Comparison of ENCODE assay signal across 11 mouse cellular contexts in genomic region chr6:121053585-121054112, GRCm38 (mm10).
DNase-seq lines count a peak whose midpoint lies in the region; ATAC-seq lines count a peak whose summit lies in the region.
"Had no signal": no experiment of that assay in that cellular context is flagged by ENCODE, and none has a peak within 500 bp of the region (broad histone marks: within the 10 kb centered on the region; RNA-seq: fewer than 3 reads in every experiment).

No protein-coding gene starts in this region.

- H3K9me3 ChIP-seq in heart, embryonic 16.5 days (replicated peaks; ENCODE audit: control insufficient read depth, low read length): no peaks in the 10 kb centered on the region
- H3K9me3 ChIP-seq in forebrain, embryonic 16.5 days (ENCODE audit: control insufficient read depth, low read length): no peaks in the 10 kb centered on the region
- H3K9me3 ChIP-seq: hindbrain, embryonic 15.5 days had no signal

- H3K36me3 ChIP-seq in heart, embryonic 16.5 days (ENCODE audit: control insufficient read depth, insufficient read depth): no peaks in the 10 kb centered on the region
- H3K36me3 ChIP-seq in forebrain, embryonic 16.5 days (ENCODE audit: control insufficient read depth, insufficient read depth): no peaks in the 10 kb centered on the region
- H3K36me3 ChIP-seq: hindbrain, embryonic 15.5 days had no signal

- ATAC-seq in cerebellum, adult (ENCODE audit: insufficient number of reproducible peaks, low FRiP score, low TSS enrichment): peak; percentile 71
- peak; percentile 93 for ATAC-seq in CD4-positive, CD25-positive, alpha-beta regulatory T cell, adult 4 months
- ATAC-seq in heart, embryonic 16.5 days (replicated peaks; ENCODE audit: extremely low read depth, insufficient read depth, low FRiP score): peak; percentile 75
- no peak for ATAC-seq in forebrain, embryonic 16.5 days
- ATAC-seq: Patski had no signal

- H3K27me3 ChIP-seq in heart, embryonic 16.5 days (ENCODE audit: control insufficient read depth, insufficient read depth, low read length): no peaks in the 10 kb centered on the region
- H3K27me3 ChIP-seq in forebrain, embryonic 16.5 days (replicated peaks; ENCODE audit: control insufficient read depth, insufficient read depth, low read length): no peaks in the 10 kb centered on the region
- H3K27me3 ChIP-seq: hindbrain, embryonic 15.5 days; Patski had no signal

- H3K27ac ChIP-seq in heart, embryonic 16.5 days (ENCODE audit: low read length): peak overlapping the region; percentile 91
- no peak overlapping the region for H3K27ac ChIP-seq in forebrain, embryonic 16.5 days (ENCODE audit: low read length)
- H3K27ac ChIP-seq: hindbrain, embryonic 15.5 days had no signal

- H3K4me2 ChIP-seq in heart, embryonic 16.5 days (ENCODE audit: low read depth, low read length): peak overlapping the region; percentile 28
- no peak overlapping the region for H3K4me2 ChIP-seq in forebrain, embryonic 16.5 days (ENCODE audit: low read length)
- H3K4me2 ChIP-seq: hindbrain, embryonic 15.5 days had no signal

- H3K9ac ChIP-seq in heart, embryonic 16.5 days (ENCODE audit: low read length): peak overlapping the region; percentile 46
- H3K9ac ChIP-seq in forebrain, embryonic 16.5 days (replicated peaks; ENCODE audit: low read depth, low read length): no peak overlapping the region
- H3K9ac ChIP-seq: hindbrain, embryonic 15.5 days had no signal

- H3K4me3 ChIP-seq in heart, embryonic 16.5 days (ENCODE audit: low read length): no peak overlapping the region
- H3K4me3 ChIP-seq in forebrain, embryonic 16.5 days (replicated peaks; ENCODE audit: low read length): no peak overlapping the region
- H3K4me3 ChIP-seq: hindbrain, embryonic 15.5 days had no signal

- 31% methylated on average over 7 of the region's 7 CpGs for WGBS in heart, embryonic 16.5 days
- 90% methylated on average over 7 of the region's 7 CpGs for WGBS in forebrain, embryonic 16.5 days

- H3K4me1 ChIP-seq in heart, embryonic 16.5 days (ENCODE audit: control insufficient read depth, insufficient read depth, low read length): peaks cover 75% of the 10 kb centered on the region
- no peaks in the 10 kb centered on the region for H3K4me1 ChIP-seq in forebrain, embryonic 16.5 days (replicated peaks; ENCODE audit: control insufficient read depth, insufficient read depth, low read length)
- H3K4me1 ChIP-seq: hindbrain, embryonic 15.5 days had no signal

- DNase-seq in cerebellum, postnatal 4 days (ENCODE audit: low spot score in 2 of 2): no peak
- peak; percentile 80 for DNase-seq in cerebellum, adult 9-10 months
- DNase-seq in adrenal gland, adult 2 months: no peak
- no peak for DNase-seq in layer of hippocampus, adult 9-11 months
- DNase-seq: lung, postnatal 36 days had no signal
